ENCODE assay signal across 14 mouse cellular contexts in the genomic region with DNA sequence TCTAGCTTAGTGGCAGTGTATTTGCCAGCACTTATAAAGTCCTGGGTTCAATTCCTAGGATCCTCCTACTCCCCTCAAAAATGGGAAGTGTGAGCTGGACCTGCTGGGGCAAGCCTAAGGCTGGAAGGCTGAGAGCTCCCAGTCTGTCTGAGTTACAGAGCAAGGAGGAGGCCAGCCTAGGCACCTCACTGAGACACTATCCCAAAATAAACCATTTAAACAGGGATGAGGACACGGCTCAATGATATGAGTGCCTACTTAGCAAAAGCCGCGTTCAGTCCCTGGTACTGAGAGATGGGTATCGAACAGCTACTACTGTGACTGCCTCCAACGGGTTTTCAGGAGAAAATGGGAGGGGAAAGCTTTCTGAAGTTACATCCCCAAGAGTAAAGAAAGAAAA. TPM values are rescaled to one million over a fixed set of nuclear protein-coding genes. Genes with fewer than 3 reads are reported as not detected.
DNase-seq lines count a peak whose midpoint lies in the region; ATAC-seq and TF ChIP-seq lines count a peak whose summit lies in the region.
"Had no signal": no experiment of that assay in that cellular context is flagged by ENCODE, and none has a peak within 500 bp of the region (broad histone marks: within the 10 kb centered on the region; RNA-seq: fewer than 3 reads in every experiment).

No protein-coding gene starts in this region.

- no peaks in the 10 kb centered on the region for H3K36me3 ChIP-seq in forebrain, embryonic 13.5 days (ENCODE audit: poor library complexity, severe bottlenecking)
- H3K36me3 ChIP-seq in forebrain, embryonic 12.5 days (replicated peaks) = no peaks in the 10 kb centered on the region
- H3K36me3 ChIP-seq in heart, embryonic 15.5 days = no peaks in the 10 kb centered on the region
- no peaks in the 10 kb centered on the region for H3K36me3 ChIP-seq in midbrain, embryonic 15.5 days (replicated peaks)
- no peaks in the 10 kb centered on the region for H3K36me3 ChIP-seq in midbrain, embryonic 11.5 days (ENCODE audit: control insufficient read depth, insufficient read depth, low read length)
- no peaks in the 10 kb centered on the region for H3K36me3 ChIP-seq in stomach, postnatal 0 days (ENCODE audit: control insufficient read depth, insufficient read depth, low read length)
- H3K36me3 ChIP-seq: kidney, embryonic 15.5 days; liver, embryonic 12.5 days had no signal

- no peak overlapping the region for H3K4me2 ChIP-seq in forebrain, embryonic 13.5 days
- H3K4me2 ChIP-seq in forebrain, embryonic 12.5 days = no peak overlapping the region
- H3K4me2 ChIP-seq in heart, embryonic 15.5 days = no peak overlapping the region
- no peak overlapping the region for H3K4me2 ChIP-seq in midbrain, embryonic 15.5 days
- no peak overlapping the region for H3K4me2 ChIP-seq in midbrain, embryonic 11.5 days
- no peak overlapping the region for H3K4me2 ChIP-seq in stomach, postnatal 0 days (replicated peaks; ENCODE audit: low read depth)
- H3K4me2 ChIP-seq: kidney, embryonic 15.5 days; liver, embryonic 12.5 days had no signal

- no peak overlapping the region for H3K9ac ChIP-seq in forebrain, embryonic 13.5 days
- H3K9ac ChIP-seq in forebrain, embryonic 12.5 days = no peak overlapping the region; the same call in 1 of the 2 replicates
- no peak overlapping the region for H3K9ac ChIP-seq in heart, embryonic 15.5 days
- H3K9ac ChIP-seq in midbrain, embryonic 15.5 days = no peak overlapping the region
- H3K9ac ChIP-seq in midbrain, embryonic 11.5 days (ENCODE audit: low read length) = no peak overlapping the region
- no peak overlapping the region for H3K9ac ChIP-seq in stomach, postnatal 0 days (ENCODE audit: low read length)
- H3K9ac ChIP-seq: kidney, embryonic 15.5 days; liver, embryonic 12.5 days had no signal

- no peak for TF ChIP-seq EP300 in stomach, postnatal 0 days (optimal IDR thresholded peaks at IDR 0.05)

- H3K4me1 ChIP-seq in forebrain, embryonic 13.5 days = peaks cover 52% of the 10 kb centered on the region
- H3K4me1 ChIP-seq in forebrain, embryonic 12.5 days = peaks cover 37% of the 10 kb centered on the region
- H3K4me1 ChIP-seq in heart, embryonic 15.5 days (replicated peaks) = peaks cover 61% of the 10 kb centered on the region
- peaks cover 32% of the 10 kb centered on the region for H3K4me1 ChIP-seq in midbrain, embryonic 15.5 days
- no peaks in the 10 kb centered on the region for H3K4me1 ChIP-seq in midbrain, embryonic 11.5 days (ENCODE audit: control insufficient read depth, insufficient read depth, low read length)
- peaks cover 5% of the 10 kb centered on the region; the same call in 1 of the 2 replicates for H3K4me1 ChIP-seq in stomach, postnatal 0 days (replicated peaks; ENCODE audit: control insufficient read depth, insufficient read depth)

- intact Hi-C loops in heart, postnatal 36 days (cut with DNase I) = no loop called here

- ATAC-seq in forebrain, embryonic 13.5 days = no peak
- no peak for ATAC-seq in forebrain, embryonic 12.5 days (ENCODE audit: low FRiP score)
- no peak for ATAC-seq in heart, embryonic 15.5 days (replicated peaks; ENCODE audit: insufficient number of reproducible peaks, insufficient read depth, low FRiP score, low read depth)
- ATAC-seq in midbrain, embryonic 15.5 days (replicated peaks) = no peak
- no peak for ATAC-seq in midbrain, embryonic 11.5 days (ENCODE audit: low FRiP score)
- no peak for ATAC-seq in stomach, postnatal 0 days (ENCODE audit: low FRiP score, low TSS enrichment)
- ATAC-seq: liver, embryonic 12.5 days had no signal

- no peaks in the 10 kb centered on the region for H3K27me3 ChIP-seq in forebrain, embryonic 13.5 days
- no peaks in the 10 kb centered on the region for H3K27me3 ChIP-seq in forebrain, embryonic 12.5 days
- H3K27me3 ChIP-seq in heart, embryonic 15.5 days = no peaks in the 10 kb centered on the region
- no peaks in the 10 kb centered on the region for H3K27me3 ChIP-seq in midbrain, embryonic 15.5 days (replicated peaks)
- H3K27me3 ChIP-seq in midbrain, embryonic 11.5 days (ENCODE audit: control insufficient read depth, insufficient read depth, low read length) = no peaks in the 10 kb centered on the region
- no peaks in the 10 kb centered on the region for H3K27me3 ChIP-seq in stomach, postnatal 0 days (ENCODE audit: control insufficient read depth, insufficient read depth, low read length)
- H3K27me3 ChIP-seq: kidney, embryonic 15.5 days; liver, embryonic 12.5 days; megakaryocyte, embryonic 14.5 days had no signal

- no peak overlapping the region for H3K4me3 ChIP-seq in forebrain, embryonic 13.5 days
- H3K4me3 ChIP-seq in forebrain, embryonic 12.5 days (replicated peaks) = no peak overlapping the region
- H3K4me3 ChIP-seq in heart, embryonic 15.5 days = no peak overlapping the region
- H3K4me3 ChIP-seq in midbrain, embryonic 15.5 days = no peak overlapping the region
- no peak overlapping the region for H3K4me3 ChIP-seq in midbrain, embryonic 11.5 days (ENCODE audit: low read depth, low read length)
- H3K4me3 ChIP-seq in stomach, postnatal 0 days (ENCODE audit: low read depth, low read length) = no peak overlapping the region
- H3K4me3 ChIP-seq: kidney, embryonic 15.5 days; liver, embryonic 12.5 days; megakaryocyte, embryonic 14.5 days had no signal

- DNase-seq in heart, postnatal 36 days = no peak
- no peak for DNase-seq in midbrain, embryonic 11.5 days (ENCODE audit: low spot score, missing footprints)
- no peak for DNase-seq in stomach, postnatal 0 days (ENCODE audit: low spot score)
- DNase-seq in right cerebral cortex, adult 18-20 months = no peak
- DNase-seq: gastrocnemius, postnatal 14 days; layer of hippocampus, postnatal 36 days; right cerebral cortex, postnatal 14 days had no signal

- WGBS in forebrain, embryonic 13.5 days = 79% methylated on average over 5 of the region's 5 CpGs
- WGBS in forebrain, embryonic 12.5 days = 76% methylated on average over 5 of the region's 5 CpGs
- 35% methylated on average over 5 of the region's 5 CpGs for WGBS in heart, embryonic 15.5 days
- 58% methylated on average over 5 of the region's 5 CpGs for WGBS in midbrain, embryonic 15.5 days
- WGBS in midbrain, embryonic 11.5 days = 70% methylated on average over 5 of the region's 5 CpGs
- WGBS in stomach, postnatal 0 days = 64% methylated on average over 5 of the region's 5 CpGs

- H3K27ac ChIP-seq in forebrain, embryonic 13.5 days = peak overlapping the region; percentile 63; the same call in 1 of the 2 replicates
- no peak overlapping the region for H3K27ac ChIP-seq in forebrain, embryonic 12.5 days
- peak overlapping the region; percentile 77 for H3K27ac ChIP-seq in heart, embryonic 15.5 days
- 0 out of 2 replicates have a peak overlapping the region, but pooled peaks have one; percentile 44 for H3K27ac ChIP-seq in midbrain, embryonic 15.5 days
- no peak overlapping the region for H3K27ac ChIP-seq in midbrain, embryonic 11.5 days (ENCODE audit: low read depth, low read length)
- 0 out of 2 replicates have a peak overlapping the region, but pooled peaks have one; percentile 56 for H3K27ac ChIP-seq in stomach, postnatal 0 days (replicated peaks)
- H3K27ac ChIP-seq: kidney, embryonic 15.5 days; liver, embryonic 12.5 days had no signal

- TF ChIP-seq CTCF in stomach, postnatal 0 days (IDR thresholded peaks at IDR 0.05; ENCODE audit: low read depth) = no peak

- no peaks in the 10 kb centered on the region for H3K9me3 ChIP-seq in forebrain, embryonic 13.5 days (replicated peaks)
- no peaks in the 10 kb centered on the region for H3K9me3 ChIP-seq in forebrain, embryonic 12.5 days
- H3K9me3 ChIP-seq in heart, embryonic 15.5 days (replicated peaks) = no peaks in the 10 kb centered on the region
- H3K9me3 ChIP-seq in midbrain, embryonic 15.5 days = no peaks in the 10 kb centered on the region
- H3K9me3 ChIP-seq in midbrain, embryonic 11.5 days (ENCODE audit: control insufficient read depth, low read length) = no peaks in the 10 kb centered on the region
- H3K9me3 ChIP-seq in stomach, postnatal 0 days (ENCODE audit: control insufficient read depth, low read length) = no peaks in the 10 kb centered on the region
- H3K9me3 ChIP-seq: kidney, embryonic 15.5 days; liver, embryonic 12.5 days; megakaryocyte, embryonic 14.5 days had no signal

RNA-seq across cellular contexts. Expression of a gene that starts 33.8 kb away (rescaled TPM):
- 10.3 and 11.5 TPM in 2 replicates for polyA plus RNA-seq in forebrain, embryonic 13.5 days (2015; fragmentation: Nextera tagmentation; extraction: Ambion mirVana)
- 12.3 and 12.6 TPM in 2 replicates for polyA plus RNA-seq in forebrain, embryonic 12.5 days (2016; fragmentation: Nextera tagmentation; extraction: Ambion mirVana)
- polyA plus RNA-seq in heart, embryonic 15.5 days (2015; fragmentation: Nextera tagmentation; extraction: Ambion mirVana) = 16.9 and 21.7 TPM in 2 replicates
- total RNA-seq in heart, postnatal 36 days (2021) = 10 to 100 TPM; 12.6 to 14.0 TPM
- 15.6 and 15.7 TPM in 2 replicates for polyA plus RNA-seq in midbrain, embryonic 15.5 days (2015; fragmentation: Nextera tagmentation; extraction: Ambion mirVana)
- 7.9 and 9.2 TPM in 2 replicates for polyA plus RNA-seq in midbrain, embryonic 11.5 days (2014; fragmentation: Nextera tagmentation; extraction: Ambion mirVana)
- polyA plus RNA-seq in stomach, postnatal 0 days (2015; fragmentation: Nextera tagmentation; extraction: Ambion mirVana) = 8.8 and 10.1 TPM in 2 replicates

Comparison
In these comparisons a context has a peak if more than half of its experiments do, and no peak if none do; other contexts are left out.
1. H3K27ac ChIP-seq: peak in forebrain, embryonic 13.5 days (single experiment), heart, embryonic 15.5 days (single experiment), midbrain, embryonic 15.5 days (single experiment) and stomach, postnatal 0 days (single experiment); none in forebrain, embryonic 12.5 days (single experiment) and midbrain, embryonic 11.5 days (single experiment).